Mouse (Mus musculus) heart, embryonic 11.5 days (tissue): ENCODE measurements around the gene Ptp4a2. TPM values are rescaled to one million over a fixed set of nuclear protein-coding genes. Genes with fewer than 3 reads are reported as not detected.

ENCODE experiments used
- ATAC-seq: fragments of 200-750 bp; cut with Nextera tagmentation; replicated peaks from 2 replicates; pipeline ENCODE4 v1.8.0; 2017; ENCODE audit warnings: moderate library complexity; ENCODE audit not compliant: insufficient number of reproducible peaks, low FRiP score, low TSS enrichment
- H3K27ac ChIP-seq: fragments of 300-500 bp; sonication (generic); 2 replicates; pipeline ENCODE4 v1.5.1; 2014; ENCODE audit warnings: mild to moderate bottlenecking, low read depth, low read length
- H3K27me3 ChIP-seq: fragments of 300-500 bp; sonication (generic); 2 replicates; pipeline ENCODE4 v1.6.1; 2014; ENCODE audit warnings: mild to moderate bottlenecking, low read length, mixed read lengths; ENCODE audit not compliant: control insufficient read depth, insufficient read depth
- H3K36me3 ChIP-seq: fragments of 300-500 bp; sonication (generic); 2 replicates; pipeline ENCODE4 v1.6.1; 2014; ENCODE audit warnings: mild to moderate bottlenecking, low read length, moderate library complexity, mixed read lengths; ENCODE audit not compliant: control insufficient read depth, insufficient read depth
- H3K4me1 ChIP-seq: fragments of 300-500 bp; sonication (generic); 2 replicates; pipeline ENCODE4 v1.6.1; 2014; ENCODE audit warnings: low read length; ENCODE audit not compliant: control insufficient read depth, insufficient read depth
- H3K4me2 ChIP-seq: fragments of 300-500 bp; sonication (generic); 2 replicates; pipeline ENCODE4 v1.6.1; 2014; ENCODE audit warnings: mild to moderate bottlenecking, moderate library complexity
- H3K4me3 ChIP-seq: fragments of 300-500 bp; sonication (generic); 2 replicates; pipeline ENCODE4 v1.5.1; 2014; ENCODE audit warnings: low read depth, low read length
- H3K9ac ChIP-seq: fragments of 300-500 bp; sonication (generic); 2 replicates; pipeline ENCODE4 v1.6.1; 2014; ENCODE audit warnings: mild to moderate bottlenecking, low read depth, low read length, moderate library complexity
- H3K9me3 ChIP-seq: fragments of 300-500 bp; sonication (generic); replicated peaks from 2 replicates; pipeline ENCODE4 v1.6.1; 2016; ENCODE audit warnings: low read length; ENCODE audit not compliant: control insufficient read depth
- WGBS: fragments of 180-500 bp; shearing (Covaris S2); extraction: QIAGEN DNeasy Blood & Tissue Kit; methylation state at CpG from one replicate; pipeline ENCODE4 v1.1.7; 2014; ENCODE audit not compliant: insufficient replicate concordance; 5-methylcytosine and 5-hydroxymethylcytosine counted together
- polyA plus RNA-seq: library from polyadenylated mRNA; unstranded; fragments of >200 nt; fragmentation: Nextera tagmentation; extraction: Ambion mirVana; gene quantifications from 2 replicates; pipeline ENCODE4 v1.2.1, GENCODE M21; 2014

The Ptp4a2 gene
- polyA plus RNA-seq, 1 experiment from 2014 or later = 329 TPM

GRCm38 (mm10) chr4:129791399-129791798 lies 19.6 kb upstream of the Ptp4a2 start:
- 39% methylated on average over 1 of the region's 1 CpGs for WGBS
- Histone ChIP-seq H3K27ac (no peak overlapping the region), H3K27me3 (no peaks in the 10 kb centered on the region), H3K36me3 (no peaks in the 10 kb centered on the region), H3K4me1 (peaks cover 26% of the 10 kb centered on the region), H3K4me3 (no peak overlapping the region), H3K9ac (no peak overlapping the region), H3K4me2 (no peak overlapping the region), H3K9me3 (no peaks in the 10 kb centered on the region)
- no peak for ATAC-seq

GRCm38 (mm10) chr4:129792666-129793202 lies 18.3 kb upstream of the Ptp4a2 start:
- WGBS = 56% methylated on average over 7 of the region's 7 CpGs
- H3K27ac ChIP-seq = no peak overlapping the region

GRCm38 (mm10) chr4:129793713-129794329 lies 17.2 kb upstream of the Ptp4a2 start:
- ATAC-seq = no peak
- Histone ChIP-seq H3K4me3 (no peak overlapping the region), H3K27me3 (no peaks in the 10 kb centered on the region), H3K27ac (no peak overlapping the region), H3K4me2 (no peak overlapping the region; the same call in 1 of the 2 replicates), H3K36me3 (no peaks in the 10 kb centered on the region), H3K9me3 (no peaks in the 10 kb centered on the region), H3K9ac (no peak overlapping the region), H3K4me1 (peaks cover 26% of the 10 kb centered on the region)
- WGBS = 55% methylated on average over 5 of the region's 5 CpGs

More at GRCm38 (mm10) chr4:129792666-129793202, 18.3 kb upstream of the Ptp4a2 start:
- Histone ChIP-seq H3K9me3 (no peaks in the 10 kb centered on the region), H3K9ac (no peak overlapping the region), H3K36me3 (no peaks in the 10 kb centered on the region), H3K4me2 (no peak overlapping the region), H3K4me1 (peaks cover 26% of the 10 kb centered on the region), H3K27me3 (no peaks in the 10 kb centered on the region), H3K4me3 (no peak overlapping the region)
- no peak for ATAC-seq

- Histone ChIP-seq H3K27ac (peak overlapping the region; percentile 88), H3K9ac (peak overlapping the region; percentile 46; the same call in 1 of the 2 replicates), H3K4me1 (peaks cover 26% of the 10 kb centered on the region), H3K27me3 (no peaks in the 10 kb centered on the region), H3K9me3 (no peaks in the 10 kb centered on the region), H3K36me3 (no peaks in the 10 kb centered on the region), H3K4me2 (peak overlapping the region; percentile 46), H3K4me3 (peak overlapping the region; percentile 4; the same call in 1 of the 2 replicates)
- 0 out of 2 replicates have a peak, but pooled peaks have one; percentile 52 for ATAC-seq
- WGBS = 6% methylated on average over 17 of the region's 17 CpGs
Measured at GRCm38 (mm10) chr4:129795151-129795860, 15.7 kb upstream of the Ptp4a2 start.

- peak overlapping the region; percentile 4; the same call in 1 of the 2 replicates for H3K4me3 ChIP-seq
- peak overlapping the region; percentile 88 for H3K27ac ChIP-seq
- no peak for ATAC-seq
- peak overlapping the region; percentile 46; the same call in 1 of the 2 replicates for H3K9ac ChIP-seq
- H3K9me3 ChIP-seq = no peaks in the 10 kb centered on the region
- no peaks in the 10 kb centered on the region for H3K36me3 ChIP-seq
- peaks cover 26% of the 10 kb centered on the region for H3K4me1 ChIP-seq
- no peaks in the 10 kb centered on the region for H3K27me3 ChIP-seq
- 22% methylated on average over 8 of the region's 8 CpGs for WGBS
- H3K4me2 ChIP-seq = peak overlapping the region; percentile 46
Measured at GRCm38 (mm10) chr4:129795861-129796260, 15.2 kb upstream of the Ptp4a2 start.

- peaks cover 22% of the 10 kb centered on the region for H3K4me1 ChIP-seq
- H3K9me3 ChIP-seq = no peaks in the 10 kb centered on the region
- no peaks in the 10 kb centered on the region for H3K27me3 ChIP-seq
- no peaks in the 10 kb centered on the region for H3K36me3 ChIP-seq
- no peak overlapping the region for H3K4me3 ChIP-seq
- 42% methylated on average over 5 of the region's 5 CpGs for WGBS
- H3K27ac ChIP-seq = no peak overlapping the region
- no peak for ATAC-seq
- H3K9ac ChIP-seq = no peak overlapping the region
- no peak overlapping the region for H3K4me2 ChIP-seq
Measured at GRCm38 (mm10) chr4:129797985-129798384, 13.0 kb upstream of the Ptp4a2 start.

GRCm38 (mm10) chr4:129803368-129803767 lies 7.7 kb upstream of the Ptp4a2 start:
- Histone ChIP-seq H3K9me3 (no peaks in the 10 kb centered on the region), H3K4me1 (no peaks in the 10 kb centered on the region), H3K27ac (no peak overlapping the region), H3K27me3 (no peaks in the 10 kb centered on the region), H3K4me2 (no peak overlapping the region), H3K4me3 (no peak overlapping the region), H3K36me3 (no peaks in the 10 kb centered on the region), H3K9ac (no peak overlapping the region)
- no peak for ATAC-seq
- 55% methylated on average over 1 of the region's 1 CpGs for WGBS

GRCm38 (mm10) chr4:129805059-129805458 lies 6.0 kb upstream of the Ptp4a2 start:
- Histone ChIP-seq H3K36me3 (no peaks in the 10 kb centered on the region), H3K4me3 (no peak overlapping the region), H3K4me1 (0 out of 2 replicates have a peak, but pooled peaks cover under 1% of the 10 kb centered on the region), H3K9ac (no peak overlapping the region), H3K9me3 (no peaks in the 10 kb centered on the region), H3K4me2 (no peak overlapping the region), H3K27me3 (no peaks in the 10 kb centered on the region), H3K27ac (no peak overlapping the region)
- 86% methylated on average over 3 of the region's 3 CpGs for WGBS
- ATAC-seq = no peak
